Mouse (Mus musculus) T-cell, adult 2 months (primary cell): Measurements from ENCODE around the gene Frs3.

Source experiments
- DNase-seq: peaks from one replicate; pipeline ENCODE4 v3.0.0; 2022; ENCODE audit warnings: low spot score

Gene Frs3

DNA sequence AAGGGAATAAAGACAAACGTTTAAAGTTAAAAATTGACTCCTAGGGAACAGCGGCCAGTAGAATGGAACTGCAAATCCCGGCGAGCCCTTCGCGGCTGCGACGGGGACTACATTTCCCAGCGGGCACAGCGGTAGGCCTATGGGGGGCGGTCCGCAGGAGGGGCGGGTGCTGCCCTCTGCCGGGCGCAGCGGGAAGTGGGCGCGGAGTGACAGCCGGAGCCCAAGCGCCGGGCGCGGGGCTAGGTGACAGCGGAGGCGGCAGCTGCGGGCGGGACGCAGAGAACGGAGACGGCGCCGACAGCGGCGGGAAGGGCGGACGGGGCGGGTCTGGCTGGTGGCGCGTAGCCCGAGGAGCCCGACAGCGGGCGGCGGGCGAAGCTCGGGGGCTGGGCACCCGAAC, 48.0 kb downstream of the Frs3 start, which contains the start of gene Tfeb:
TSS of gene Tfeb (plus strand) at position 175 of the 400 bp plus-strand sequence.
- DNase-seq: peak; percentile 94

DNA sequence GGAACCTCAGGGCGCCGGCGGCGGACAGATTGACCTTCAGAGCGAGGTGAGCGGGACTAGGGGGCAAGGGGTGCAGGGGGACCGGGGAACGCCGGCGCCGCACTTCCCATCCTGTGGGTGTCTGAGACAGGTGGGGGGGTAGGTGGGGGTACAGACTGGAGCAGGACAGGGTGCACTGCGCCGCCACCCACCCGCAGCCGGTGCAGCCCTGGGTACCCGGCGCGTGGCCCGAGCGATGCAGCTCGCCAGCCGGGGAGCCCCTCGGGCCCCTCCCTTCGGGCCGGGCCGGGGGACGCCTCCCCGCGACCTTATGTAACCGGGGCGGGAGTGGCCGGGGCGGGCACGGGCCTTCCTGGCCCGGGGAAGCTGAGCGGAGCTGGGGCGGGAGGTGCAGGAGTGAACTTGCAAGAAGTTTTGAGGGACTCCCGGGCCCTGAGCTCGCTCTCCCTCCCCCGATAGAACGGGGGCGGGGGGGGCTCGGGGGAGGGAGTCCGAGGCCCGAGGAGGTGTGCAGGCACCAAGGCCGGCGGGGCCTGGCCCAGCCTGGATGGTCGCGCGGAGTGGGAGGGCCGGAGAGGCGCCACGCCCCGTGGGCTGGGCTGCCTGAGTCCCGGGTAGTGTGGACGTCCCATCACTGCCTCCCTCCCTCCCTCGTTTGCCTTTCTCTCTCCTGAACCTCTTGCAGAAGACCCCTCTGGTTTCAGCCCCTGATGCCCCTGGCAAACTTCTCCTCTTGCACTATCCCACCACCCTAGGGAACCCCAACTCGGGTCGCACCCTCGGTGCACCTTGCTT, 48.6 kb downstream of the Frs3 start:
- peak; percentile 48 for DNase-seq

DNA sequence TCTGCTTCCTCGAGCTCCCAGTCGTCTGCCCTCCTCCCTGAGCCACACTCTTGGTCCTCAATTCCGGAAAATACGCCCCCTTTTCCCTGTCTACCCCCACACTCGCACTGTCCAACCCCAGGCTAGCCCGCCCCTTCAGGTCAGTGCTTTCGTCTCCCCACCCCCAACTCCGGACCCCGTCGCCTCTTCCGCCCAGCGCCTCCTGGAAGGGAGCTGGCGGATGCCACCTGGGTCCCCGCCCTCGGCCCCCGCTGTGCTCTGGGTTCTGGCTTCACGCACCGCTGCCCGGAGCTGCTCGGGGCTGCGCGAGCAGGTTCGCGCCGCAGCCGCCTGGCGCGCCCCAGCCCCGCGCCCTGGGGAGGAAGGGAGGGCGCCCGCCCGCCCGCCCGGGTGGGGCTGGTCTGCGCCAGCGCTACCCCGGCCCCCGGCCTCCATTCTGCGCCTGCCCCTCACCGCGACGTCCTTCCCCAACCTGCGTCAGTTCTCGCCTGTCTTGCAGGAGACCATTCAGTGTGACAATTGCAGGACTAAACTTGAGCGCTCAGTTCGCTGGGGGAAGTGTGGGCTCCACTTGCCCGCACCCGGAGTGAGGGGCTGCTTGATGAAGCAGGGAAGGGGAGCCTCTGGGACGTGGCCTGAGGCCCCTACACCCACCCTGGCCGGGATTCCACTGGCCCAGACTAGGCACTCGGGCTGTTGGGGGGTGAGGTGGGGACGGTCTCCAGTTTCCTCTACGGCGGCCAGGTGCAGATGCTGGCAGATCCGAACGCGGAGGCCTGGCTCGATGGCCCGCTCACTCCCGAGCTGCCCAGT, 49.4 kb downstream of the Frs3 start:
- DNase-seq: peak; percentile 56

DNA sequence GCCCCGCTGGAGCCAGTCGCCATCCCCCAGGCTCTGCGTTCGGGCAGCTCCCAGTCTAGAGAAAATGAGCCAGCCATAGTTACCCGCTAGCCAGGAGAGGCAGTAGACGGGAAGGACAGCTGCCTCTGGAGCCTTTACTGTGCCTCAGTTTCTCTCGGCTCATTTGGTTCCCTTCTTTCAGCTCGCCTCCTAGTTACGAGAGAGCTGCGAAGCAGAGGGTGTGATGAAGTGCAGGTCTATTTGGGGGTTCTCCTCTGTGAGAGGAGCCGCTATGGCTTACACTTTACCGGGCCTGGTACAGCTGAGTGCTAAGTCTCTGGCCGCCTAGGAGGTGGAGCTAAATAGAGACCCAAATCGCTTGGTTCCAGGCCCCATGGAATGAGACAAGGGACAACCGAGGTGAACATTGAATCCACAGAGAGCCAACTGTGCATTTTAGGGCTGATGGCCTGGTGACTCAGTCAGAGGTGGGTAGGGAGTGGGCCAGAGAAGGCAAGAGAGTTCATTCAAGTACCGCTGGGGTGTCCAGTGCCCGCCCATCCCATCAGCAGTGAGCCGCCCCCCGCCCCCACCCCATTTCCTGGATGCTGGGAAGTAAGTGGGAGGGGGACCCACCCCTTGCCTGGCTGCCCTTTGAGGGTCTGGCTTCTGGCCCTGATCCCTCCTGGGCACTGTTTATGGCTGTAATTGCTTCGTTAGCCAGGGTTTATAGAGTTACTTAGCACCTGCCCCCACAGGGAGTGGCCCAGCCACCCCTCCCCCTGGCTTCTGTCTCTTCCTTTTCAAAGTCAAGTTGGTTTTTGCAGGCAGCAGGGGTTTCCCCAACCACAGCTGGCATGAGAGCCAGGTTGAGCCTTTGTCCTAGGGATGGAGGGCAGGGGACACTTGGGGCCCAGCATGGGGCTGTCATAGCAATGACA, 50.3 kb downstream of the Frs3 start:
- DNase-seq: peak; percentile 68

DNA sequence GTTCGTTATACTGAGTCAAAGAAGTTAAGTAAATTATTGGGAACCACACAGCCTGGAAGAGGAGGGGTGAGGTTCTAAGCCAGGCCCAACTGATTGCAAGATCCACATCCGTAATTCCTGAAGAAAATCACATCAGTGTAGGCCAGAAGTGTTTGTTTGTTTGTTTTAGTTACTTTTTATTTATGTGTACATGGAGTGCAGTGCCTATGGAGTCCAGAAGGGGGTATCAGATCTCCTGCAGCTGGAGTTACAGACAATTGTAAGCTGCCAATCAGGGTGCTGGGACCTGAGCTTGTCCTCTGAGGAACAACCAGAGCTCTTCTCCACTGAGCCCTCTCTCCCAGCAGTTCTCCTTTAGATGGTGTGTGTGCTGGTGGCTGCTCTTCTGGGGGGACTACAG, 51.4 kb downstream of the Frs3 start:
- no peak for DNase-seq

DNA sequence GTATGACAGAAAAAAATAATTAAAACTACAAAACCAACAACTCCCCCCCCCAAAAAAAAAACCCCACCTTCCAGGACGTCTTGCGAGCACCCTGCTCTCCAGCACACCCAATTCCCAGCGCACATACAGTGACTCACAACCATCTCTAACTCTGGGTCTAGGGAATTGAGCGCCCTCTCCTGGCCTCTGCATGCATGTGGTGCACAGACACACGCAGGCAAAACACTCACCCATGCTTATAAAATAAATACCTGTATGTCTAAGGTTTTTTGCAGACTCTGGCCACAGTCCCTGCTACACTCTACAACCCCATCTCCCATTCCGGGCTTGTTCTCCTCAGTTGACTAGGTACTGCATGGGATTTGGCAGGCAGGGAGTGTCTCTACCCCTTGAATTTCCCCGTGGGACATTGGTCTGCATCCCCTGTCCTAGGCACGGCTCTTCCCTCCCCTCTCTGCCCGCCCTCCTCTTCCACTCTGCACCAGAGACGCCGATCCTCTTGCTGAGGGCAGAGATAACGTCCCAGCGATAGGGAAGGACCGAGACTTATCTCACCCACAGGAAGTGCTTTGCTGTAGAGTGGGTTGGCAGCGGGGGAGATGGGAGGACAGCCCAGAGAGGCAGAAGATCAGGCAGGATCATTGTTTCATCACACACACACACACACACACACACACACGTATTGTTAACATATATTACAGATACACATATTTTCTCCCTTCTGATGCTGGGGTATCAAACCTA, 54.3 kb downstream of the Frs3 start:
- peak; percentile 38 for DNase-seq

DNA sequence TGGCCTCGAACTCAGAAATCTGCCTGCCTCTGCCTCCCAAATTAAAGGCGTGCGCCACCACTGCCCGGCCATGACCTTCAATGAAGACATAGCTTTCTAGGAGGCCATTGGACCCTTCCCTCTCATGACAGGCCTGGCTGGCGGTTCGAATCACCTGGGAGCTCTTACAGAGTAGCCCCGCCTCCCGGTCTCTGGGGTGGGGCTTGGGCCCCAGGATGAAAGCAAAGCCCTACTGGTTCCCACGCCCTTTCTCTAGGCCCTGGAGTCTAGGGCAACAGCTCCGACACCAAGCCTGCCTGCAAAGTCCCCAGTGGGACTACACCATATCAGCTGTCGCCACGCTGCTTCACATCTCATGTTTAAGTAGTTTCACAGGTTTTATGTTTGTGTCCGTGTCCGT, 55.3 kb downstream of the Frs3 start:
- no peak for DNase-seq

DNA sequence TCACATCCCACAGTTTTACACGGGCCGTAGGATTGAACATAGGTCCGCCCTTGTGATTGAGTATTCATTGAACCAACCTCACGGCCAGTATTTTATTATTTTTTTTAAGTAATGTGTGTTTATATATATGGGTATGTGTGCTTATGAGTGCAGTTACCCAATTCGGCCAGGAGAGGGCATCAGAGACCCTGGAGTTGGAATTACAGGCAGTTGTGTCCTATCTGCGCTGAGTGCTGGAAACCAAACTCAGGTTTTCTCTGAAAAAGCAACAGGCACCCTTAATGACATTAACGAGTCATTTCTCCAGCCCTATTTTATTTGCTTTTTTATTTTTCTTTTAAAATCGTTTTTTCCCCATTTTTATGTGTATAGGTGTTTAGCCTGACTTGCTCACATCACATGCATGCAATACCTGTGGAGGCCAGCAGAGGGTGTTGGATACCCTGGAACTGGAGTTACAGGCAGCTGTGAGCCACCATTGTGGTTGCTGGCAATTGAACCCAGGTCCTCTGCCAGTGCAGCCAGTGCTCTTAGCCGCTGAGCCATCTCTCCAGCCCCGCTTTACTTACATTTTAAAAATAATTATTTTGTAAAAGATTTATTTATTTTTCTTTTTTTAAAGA, 56.0 kb downstream of the Frs3 start:
- DNase-seq: peak; percentile 42

DNA sequence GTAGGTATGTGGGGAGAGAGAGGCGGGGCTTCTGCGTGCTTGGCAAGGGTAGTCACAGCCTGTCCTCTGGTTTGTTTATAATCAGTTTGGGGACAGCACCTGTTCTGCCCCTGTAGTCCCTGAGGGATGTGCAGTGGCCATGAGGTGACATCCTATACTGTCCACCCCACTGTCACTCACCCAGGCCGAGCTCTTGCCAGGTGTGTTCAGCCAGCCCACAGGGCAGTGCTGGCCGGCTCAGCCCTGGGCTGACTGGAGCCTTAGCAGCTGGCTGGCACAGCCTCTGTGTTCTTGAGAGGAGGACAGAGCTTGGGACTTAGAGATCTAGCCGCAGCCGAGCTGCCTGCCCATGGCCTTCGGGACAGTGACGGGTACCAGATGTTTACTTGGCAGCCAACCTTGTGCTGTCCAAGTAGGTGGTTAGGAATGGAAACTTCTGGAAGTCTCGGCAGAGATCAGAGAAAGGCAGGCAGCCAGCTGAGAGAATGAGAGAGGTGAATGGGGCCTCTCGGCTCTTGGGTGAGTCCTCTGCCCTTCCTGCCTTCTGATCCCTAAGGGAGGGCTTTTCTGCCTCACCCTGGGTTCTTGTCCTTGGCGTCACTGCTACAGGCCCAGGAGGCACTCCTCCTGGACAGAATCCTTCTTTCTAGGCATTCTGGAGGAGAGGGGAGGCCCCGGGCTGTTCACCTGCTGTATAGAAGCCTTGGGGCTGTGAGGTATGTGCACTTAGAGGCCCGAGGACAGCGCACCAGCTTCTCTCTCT, 60.1 kb downstream of the Frs3 start:
- DNase-seq: no peak

DNA sequence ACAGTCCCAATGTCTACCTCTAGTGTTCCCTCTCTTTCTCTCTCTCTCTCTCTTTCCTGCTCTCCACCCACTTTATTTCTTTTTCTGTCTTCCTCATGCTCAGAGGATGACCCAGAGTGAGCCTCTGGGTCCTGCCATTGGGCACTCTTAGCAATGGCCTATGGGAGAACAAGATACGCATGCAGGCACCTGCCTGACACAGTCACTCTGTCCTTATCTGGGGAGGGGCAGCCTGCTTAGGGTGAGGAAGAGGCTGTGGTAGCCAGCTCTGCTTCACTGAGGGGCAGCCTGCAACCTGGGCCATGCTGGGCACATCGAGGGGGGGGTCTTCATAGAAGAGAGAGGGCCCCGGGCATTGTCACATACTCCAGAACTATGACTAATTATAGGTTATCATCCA, 60.8 kb downstream of the Frs3 start:
- no peak for DNase-seq

DNA sequence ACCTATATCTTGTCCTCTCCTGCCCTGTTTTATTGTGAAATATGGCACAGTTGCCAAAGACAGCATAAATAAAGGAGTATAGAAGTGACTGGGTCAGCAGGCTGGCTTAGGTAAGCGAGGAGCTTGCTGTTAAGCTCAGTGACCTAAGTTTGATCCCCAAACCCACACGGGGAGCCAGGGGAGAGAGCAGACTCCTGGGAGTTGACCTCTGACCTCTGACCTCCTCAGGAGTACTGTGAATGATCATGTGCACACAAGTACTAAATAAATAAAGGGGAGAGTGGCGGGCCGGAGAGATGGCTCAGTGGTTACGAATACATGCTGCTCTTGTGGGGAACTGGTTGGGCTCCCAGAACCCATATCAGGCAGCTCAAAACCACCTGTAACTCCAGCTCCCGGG, 61.3 kb downstream of the Frs3 start:
- no peak for DNase-seq

DNA sequence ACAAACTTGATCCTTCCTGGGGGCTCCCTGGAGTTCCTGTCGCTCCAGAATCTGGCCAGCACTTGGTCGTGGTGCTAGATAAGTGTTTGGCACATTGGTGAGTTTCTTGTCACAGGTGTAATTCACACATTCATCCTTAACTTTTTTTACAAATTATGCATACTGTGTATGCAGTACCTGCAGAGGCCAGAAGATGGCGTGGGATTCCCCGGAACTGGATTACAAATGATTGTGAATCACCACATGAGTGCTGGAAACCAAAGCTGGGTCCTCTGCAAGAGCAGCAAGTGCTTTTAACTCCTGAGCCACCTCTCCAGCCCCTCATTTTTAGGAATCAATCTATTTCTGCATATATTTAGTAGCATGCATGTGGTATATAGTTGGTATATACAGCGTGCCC, 63.0 kb downstream of the Frs3 start:
- DNase-seq: no peak

DNA sequence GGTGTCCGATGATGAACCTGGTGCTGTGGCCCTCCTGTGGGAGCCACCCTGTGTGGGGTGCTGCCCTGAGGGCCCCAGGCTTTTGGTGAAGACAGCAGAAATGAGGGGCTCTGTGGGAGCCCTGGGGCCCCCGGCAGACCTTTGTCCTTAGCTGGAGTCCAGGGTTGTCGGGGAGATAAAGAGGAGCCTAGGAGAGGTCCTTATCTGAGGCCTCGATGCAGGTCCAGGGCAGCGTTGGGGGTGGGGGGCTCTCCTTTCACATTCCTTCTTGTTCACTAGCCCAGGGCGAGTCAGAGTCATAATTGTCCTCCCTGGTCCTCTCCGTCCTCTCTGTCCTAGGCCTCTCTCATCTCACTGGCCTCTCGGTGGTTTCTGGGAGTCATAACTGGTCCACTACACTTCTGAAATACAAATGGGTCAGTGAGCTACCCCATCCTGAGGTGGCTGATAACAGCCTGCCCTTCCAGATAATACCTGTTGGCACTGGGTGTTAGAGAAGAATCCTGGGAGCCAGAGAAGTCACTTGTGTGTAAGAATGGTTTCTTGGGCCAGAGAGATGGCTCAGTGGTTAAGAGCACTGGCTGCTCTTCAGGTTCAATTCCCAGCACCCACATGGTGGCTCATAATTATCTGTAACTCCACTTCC, 64.4 kb downstream of the Frs3 start:
- DNase-seq: no peak
